Mouse (Mus musculus) ES-E14 (cell line): ENCODE results near the gene Ube4a. TPM values are rescaled to one million over a fixed set of nuclear protein-coding genes. Genes with fewer than 3 reads are reported as not detected.

Experiments
- DNase-seq: peaks from one replicate; pipeline ENCODE4 v3.0.0-alpha.2; 2013; ENCODE audit warnings: low read depth, low spot score
- H3K27ac ChIP-seq: 2 replicates; pipeline ENCODE4 v1.5.1; 2012; ENCODE audit warnings: low read depth, mild to moderate bottlenecking, low read length, moderate library complexity, mixed read lengths; ENCODE audit not compliant: poor library complexity, insufficient read depth, severe bottlenecking
- H3K36me3 ChIP-seq: 2 replicates; pipeline ENCODE4 v1.6.1; 2012; ENCODE audit warnings: mild to moderate bottlenecking, low read length, moderate library complexity, mixed read lengths; ENCODE audit not compliant: control insufficient read depth, poor library complexity, insufficient read depth, severe bottlenecking
- H3K4me1 ChIP-seq, 2 experiments: fragments of 150-350 bp in 1 of 2; sonication (generic) in 1 of 2; 2 replicates each; pipeline ENCODE4 v1.6.1; 2012; ENCODE audit warnings: low read length in 2 of 2, mild to moderate bottlenecking in 1 of 2, mixed read lengths in 1 of 2; ENCODE audit not compliant: control insufficient read depth in 2 of 2, insufficient read depth in 2 of 2, poor library complexity in 1 of 2
- H3K4me3 ChIP-seq, 2 experiments: fragments of 150-350 bp in 1 of 2; sonication (generic) in 1 of 2; 2 replicates each; pipeline ENCODE4 v1.5.1; 2012; ENCODE audit warnings: low read length in 2 of 2, low read depth in 1 of 2, mild to moderate bottlenecking in 1 of 2, mixed read lengths in 1 of 2; ENCODE audit not compliant: insufficient read depth in 1 of 2, poor library complexity in 1 of 2, severe bottlenecking in 1 of 2
- H3K9ac ChIP-seq: 2 replicates; pipeline ENCODE4 v1.6.1; 2012; ENCODE audit warnings: low read depth, mild to moderate bottlenecking, low read length, mixed read lengths; ENCODE audit not compliant: poor library complexity, insufficient read depth, severe bottlenecking
- H3K9me3 ChIP-seq: fragments of 150-350 bp; sonication (generic); 2 replicates; pipeline ENCODE4 v1.6.1; 2012; ENCODE audit warnings: low read depth, mild to moderate bottlenecking, low read length; ENCODE audit not compliant: control insufficient read depth, insufficient read depth
- CHD2 ChIP-seq: IDR thresholded peaks from 2 replicates; pipeline ENCODE4 v1.6.1; 2014; ENCODE audit warnings: mild to moderate bottlenecking, low read depth, low read length, inconsistent platforms
- HCFC1 ChIP-seq: IDR thresholded peaks from 2 replicates; pipeline ENCODE4 v1.6.1; 2012; ENCODE audit warnings: low read length, inconsistent platforms, borderline replicate concordance; ENCODE audit not compliant: insufficient read depth
- MAFK ChIP-seq: IDR thresholded peaks from 2 replicates; pipeline ENCODE4 v1.6.1; 2014; ENCODE audit warnings: mild to moderate bottlenecking, low read depth, low read length, inconsistent platforms; ENCODE audit not compliant: insufficient read depth
- ZC3H11A ChIP-seq: IDR thresholded peaks from 2 replicates; pipeline ENCODE4 v1.6.1; 2012; ENCODE audit warnings: low read depth, mild to moderate bottlenecking, inconsistent platforms, low read length, borderline replicate concordance
- ZNF384 ChIP-seq: IDR thresholded peaks from 2 replicates; pipeline ENCODE4 v1.6.1; 2012; ENCODE audit warnings: low read depth, low read length, inconsistent platforms
- in situ Hi-C, 2 experiments: fragments of 600-800 bp; cut with MboI; formaldehyde crosslinking; loops; one replicate each; pipeline ENCODE4 v1.15.1; 2025; ENCODE audit warnings: low sequenced_read_pairs in 2 of 2, inconsistent platforms in 1 of 2; ENCODE audit not compliant: unreplicated experiment in 2 of 2
- total RNA-seq: library from RNA; depleted of rRNA; stranded (reverse); fragments of 300-350 nt; gene quantifications from 2 replicates; pipeline ENCODE4 v1.2.3, GENCODE M21; 2012

Ube4a gene
- total RNA-seq, 1 experiment: 46.5 TPM

DNA sequence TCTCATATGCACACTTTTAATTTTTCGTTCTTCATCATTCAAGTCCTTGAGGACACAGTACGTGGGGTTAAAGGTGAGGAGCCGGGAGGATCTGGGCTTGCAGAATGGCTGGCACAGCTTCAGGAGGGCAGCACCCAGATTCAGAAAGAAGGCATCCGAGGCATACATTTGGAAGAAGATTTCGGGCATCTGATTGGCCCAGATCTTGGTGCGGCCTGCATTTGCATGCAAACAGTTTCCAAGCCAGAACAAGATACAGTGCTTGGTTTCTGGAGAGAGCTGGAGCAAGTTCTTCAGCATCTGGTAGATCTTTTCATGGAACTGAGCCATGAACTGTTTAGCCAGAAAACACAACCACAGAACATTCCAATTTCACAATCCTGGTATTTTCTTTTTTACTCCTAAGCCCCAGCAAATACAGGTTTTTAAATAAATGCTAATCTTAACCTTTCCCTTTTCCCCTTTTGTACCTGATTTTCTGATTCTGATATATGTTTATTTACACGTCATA is 19.2 kb downstream of the Ube4a start:
- peaks cover 12% of the 10 kb centered on the region for H3K36me3 ChIP-seq
- H3K9ac ChIP-seq: no peak overlapping the region
- no peaks in the 10 kb centered on the region for H3K9me3 ChIP-seq
- in situ Hi-C loops: no loop called here
- DNase-seq: no peak
- no peak for TF ChIP-seq ZC3H11A
- TF ChIP-seq HCFC1: no peak
- no peak for TF ChIP-seq ZNF384
- no peak for TF ChIP-seq MAFK
- no peak for TF ChIP-seq CHD2
- no peak overlapping the region for H3K4me3 ChIP-seq
- no peak overlapping the region for H3K27ac ChIP-seq
- no peaks in the 10 kb centered on the region for H3K4me1 ChIP-seq

DNA sequence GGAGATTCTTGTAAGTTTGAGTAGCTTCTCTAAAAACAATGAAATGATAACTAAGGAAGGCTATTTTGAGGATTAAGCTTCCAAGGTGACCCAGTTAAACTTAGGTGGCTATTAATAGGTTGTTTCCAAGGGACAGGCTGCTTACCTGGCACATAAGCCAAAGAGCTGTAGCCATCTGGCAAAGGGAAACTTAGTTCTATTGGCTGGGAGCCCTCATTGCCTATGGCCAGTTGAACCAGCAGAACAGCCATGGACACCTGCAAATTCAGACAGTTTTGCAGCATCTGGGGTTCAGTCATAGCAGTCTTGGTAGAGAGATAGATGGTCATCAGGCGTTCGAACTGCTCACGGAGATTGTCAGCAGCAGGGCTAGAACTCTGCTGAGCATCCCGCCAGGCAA is 23.0 kb downstream of the Ube4a start:
- TF ChIP-seq MAFK (no peak), HCFC1 (no peak), ZNF384 (no peak), ZC3H11A (no peak), CHD2 (no peak)
- in situ Hi-C loops: no loop called here
- Histone ChIP-seq H3K9me3 (no peaks in the 10 kb centered on the region), H3K9ac (no peak overlapping the region), H3K27ac (no peak overlapping the region), H3K36me3 (peaks cover 18% of the 10 kb centered on the region), H3K4me3 (no peak overlapping the region), H3K4me1 (no peaks in the 10 kb centered on the region)
- DNase-seq: no peak

DNA sequence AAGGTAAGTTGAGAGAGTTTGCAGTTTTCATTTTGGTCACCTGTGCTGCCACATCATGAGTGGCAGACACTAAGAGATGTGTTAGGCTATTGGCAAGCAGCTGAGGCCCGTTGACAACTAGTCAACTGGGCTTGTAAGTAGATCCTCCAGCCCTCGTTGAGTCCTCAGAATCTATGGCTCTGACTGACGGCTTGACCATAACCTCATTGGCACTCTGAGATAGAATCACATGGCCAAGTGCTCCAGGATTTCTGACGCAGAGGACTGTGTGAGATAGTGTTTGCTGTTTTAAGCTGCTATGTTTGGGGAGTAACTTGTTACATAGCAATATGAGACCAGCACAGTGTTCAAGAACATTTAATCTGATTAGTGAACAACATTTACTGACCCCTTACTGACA is 23.6 kb downstream of the Ube4a start:
- no peak overlapping the region for H3K4me3 ChIP-seq
- H3K36me3 ChIP-seq: peaks cover 16% of the 10 kb centered on the region
- no peak overlapping the region for H3K27ac ChIP-seq
- H3K9me3 ChIP-seq: no peaks in the 10 kb centered on the region
- H3K9ac ChIP-seq: no peak overlapping the region
- TF ChIP-seq MAFK (no peak), ZC3H11A (no peak), ZNF384 (no peak), HCFC1 (no peak), CHD2 (no peak)
- no peaks in the 10 kb centered on the region for H3K4me1 ChIP-seq
- in situ Hi-C loops: no loop called here
- no peak for DNase-seq

DNA sequence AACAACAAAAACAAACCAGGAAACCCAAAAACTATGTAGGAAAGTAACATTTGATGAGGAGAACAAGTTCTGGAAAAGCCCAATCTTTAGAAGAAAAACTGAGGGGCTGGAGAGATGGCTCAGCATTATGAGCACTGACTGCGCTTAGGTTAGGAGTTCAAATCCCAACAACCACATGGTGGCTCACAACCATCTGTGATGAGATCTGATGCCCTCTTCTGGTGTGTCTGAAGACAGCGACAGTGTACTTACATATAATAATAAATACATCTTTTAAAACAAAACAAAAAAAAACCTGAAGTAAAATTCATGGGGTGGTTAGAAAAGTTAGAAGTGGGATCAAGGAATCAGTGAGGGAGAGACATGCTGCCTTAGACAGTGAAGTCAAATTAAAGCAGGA is 43.9 kb downstream of the Ube4a start:
- H3K9me3 ChIP-seq: no peaks in the 10 kb centered on the region
- H3K27ac ChIP-seq: peak overlapping the region; percentile 64; the same call in 1 of the 2 replicates
- TF ChIP-seq MAFK (no peak), ZC3H11A (no peak), HCFC1 (no peak), CHD2 (no peak), ZNF384 (no peak)
- H3K4me3 ChIP-seq: peak overlapping the region; percentile 83; a peak in 3 of 4 replicates
- no peaks in the 10 kb centered on the region for H3K36me3 ChIP-seq
- H3K9ac ChIP-seq: no peak overlapping the region; the same call in 1 of the 2 replicates
- in situ Hi-C loops: no loop called here
- H3K4me1 ChIP-seq: no peaks in the 10 kb centered on the region
- DNase-seq: no peak

DNA sequence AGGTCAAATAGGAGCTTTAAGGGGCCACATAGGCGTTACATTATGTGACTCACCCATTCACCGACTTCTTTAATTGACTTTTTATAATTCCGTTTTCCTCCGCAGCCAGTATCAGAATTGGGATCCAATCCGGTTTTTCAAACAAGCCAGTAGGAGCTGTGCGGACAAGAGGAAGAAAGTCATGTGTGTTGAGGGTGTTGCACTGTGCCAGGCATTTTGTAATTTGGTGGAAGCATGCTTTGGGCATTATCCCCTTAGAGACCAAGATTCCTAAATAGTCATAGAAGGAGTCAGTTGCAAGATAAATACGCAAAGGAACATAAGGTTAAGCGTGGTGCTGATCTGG is 44.3 kb downstream of the Ube4a start:
- Histone ChIP-seq H3K4me1 (no peaks in the 10 kb centered on the region), H3K9me3 (no peaks in the 10 kb centered on the region), H3K27ac (peak overlapping the region; percentile 64; the same call in 1 of the 2 replicates), H3K9ac (peak overlapping the region; percentile 87), H3K36me3 (no peaks in the 10 kb centered on the region), H3K4me3 (peak overlapping the region; percentile 83)
- no peak for DNase-seq
- no peak for TF ChIP-seq CHD2
- TF ChIP-seq HCFC1: 0 out of 2 replicates have a peak, but pooled peaks have one; percentile 11
- TF ChIP-seq ZC3H11A: no peak
- in situ Hi-C loops: no loop called here
